Mouse (Mus musculus) gonadal fat pad, adult 2 months (tissue): ENCODE results near the gene Mt2. TPM values are rescaled to one million over a fixed set of nuclear protein-coding genes. Genes with fewer than 3 reads are reported as not detected.

Source experiments
- DNase-seq: peaks from one replicate; pipeline ENCODE4 v3.0.0-alpha.2; 2012; ENCODE audit warnings: low read depth
- polyA plus RNA-seq: library from polyadenylated mRNA; depleted of rRNA; stranded (reverse); fragments of >200 nt; gene quantifications from 2 replicates; pipeline ENCODE4 v1.2.3, GENCODE M21; 2012; rRNA removed

Gene Mt2
- polyA plus RNA-seq, 1 experiment, result 147 TPM

GRCm38 (mm10) chr8:94199202-94199869 is 26.9 kb downstream of the Mt2 start:
- DNase-seq, result no peak

GRCm38 (mm10) chr8:94204043-94204442 is 31.6 kb downstream of the Mt2 start:
- no peak for DNase-seq

- no peak for DNase-seq
These were observed 33.3 kb downstream of the Mt2 start for GRCm38 (mm10) chr8:94205736-94206135.

GRCm38 (mm10) chr8:94206256-94206655 is 33.8 kb downstream of the Mt2 start:
- no peak for DNase-seq

- no peak for DNase-seq
These were observed 35.0 kb downstream of the Mt2 start for GRCm38 (mm10) chr8:94207491-94207890.

GRCm38 (mm10) chr8:94209639-94210038 is 37.2 kb downstream of the Mt2 start:
- DNase-seq, result no peak

GRCm38 (mm10) chr8:94210225-94210624 is 37.8 kb downstream of the Mt2 start:
- no peak for DNase-seq

- DNase-seq, result no peak
These were observed 41.4 kb downstream of the Mt2 start for GRCm38 (mm10) chr8:94213819-94214218.

- DNase-seq, result peak; percentile 74
These were observed 42.0 kb downstream of the Mt2 start, which contains the start of gene Nup93 for GRCm38 (mm10) chr8:94214252-94215173. Gene Nup93 (plus strand): TSS chr8:94214564.

Other genes starting within 250 kb of the Mt2 start
- 138 and 142 TPM in 2 replicates for gene Amfr, start 159.8 kb upstream of the Mt2 start, polyA plus RNA-seq
- gene Nudt21, start 135.6 kb upstream of the Mt2 start, polyA plus RNA-seq, result 10.0 and 16.2 TPM in 2 replicates
- gene Ogfod1, start 135.5 kb upstream of the Mt2 start, polyA plus RNA-seq, result 9.0 and 9.4 TPM in 2 replicates
- gene Bbs2, start 73.7 kb upstream of the Mt2 start, polyA plus RNA-seq, result 26.9 and 28.2 TPM in 2 replicates
- not detected in 2 replicates for gene Mt4, start 35.5 kb upstream of the Mt2 start, polyA plus RNA-seq
- gene Mt3, start 20.1 kb upstream of the Mt2 start, polyA plus RNA-seq, result 4.9 and 22.1 TPM in 2 replicates
- gene Mt1, start 6.4 kb downstream of the Mt2 start, polyA plus RNA-seq, result 866 and 1,103 TPM in 2 replicates
- gene Nup93, start 41.9 kb downstream of the Mt2 start, polyA plus RNA-seq, result 22.7 and 24.3 TPM in 2 replicates
- gene Slc12a3, start 156.5 kb downstream of the Mt2 start, polyA plus RNA-seq, result 1.0 and 1.1 TPM in 2 replicates
- gene Herpud1, start 213.8 kb downstream of the Mt2 start, polyA plus RNA-seq, result 262 and 303 TPM in 2 replicates